Mouse (Mus musculus): ENCODE data around the gene Ctf1. TPM values are rescaled to one million over a fixed set of nuclear protein-coding genes. Genes with fewer than 3 reads are reported as not detected.
A peak's percentile ranks its signal among the peaks of the same experiment; 100 is the strongest.
"Not testable (repeated sequence)": the region's sequence is repeated elsewhere in the genome, so short reads cannot be mapped to it uniquely, and the experiment has no call there.

Gene Ctf1
- polyA plus RNA-seq, 1 experiment from 2014 or later = 2.8 TPM

- no peak overlapping the region for H3K27ac ChIP-seq
- H3K27me3 ChIP-seq = no peaks in the 10 kb centered on the region
- no peaks in the 10 kb centered on the region for H3K9me3 ChIP-seq
- no peak overlapping the region for H3K9ac ChIP-seq
- H3K36me3 ChIP-seq = peaks cover 11% of the 10 kb centered on the region
- no peak for ATAC-seq (ENCODE audit: low FRiP score)
- peaks cover 5% of the 10 kb centered on the region for H3K4me1 ChIP-seq (replicated peaks)
- WGBS = 90% methylated on average over 13 of the region's 13 CpGs
- H3K4me3 ChIP-seq = no peak overlapping the region
- H3K4me2 ChIP-seq = no peak overlapping the region
Observed at GRCm38 (mm10) chr7:127680541-127680940, 32.0 kb upstream of the Ctf1 start.

- 88% methylated on average over 8 of the region's 8 CpGs for WGBS
- Histone ChIP-seq H3K4me3 (no peak overlapping the region), H3K36me3 (peaks cover 6% of the 10 kb centered on the region), H3K4me2 (no peak overlapping the region), H3K9me3 (no peaks in the 10 kb centered on the region), H3K9ac (no peak overlapping the region), H3K27me3 (no peaks in the 10 kb centered on the region), H3K4me1 (replicated peaks) (peaks cover 6% of the 10 kb centered on the region), H3K27ac (no peak overlapping the region)
- no peak for ATAC-seq (ENCODE audit: low FRiP score)
Observed at GRCm38 (mm10) chr7:127681888-127682553, 30.5 kb upstream of the Ctf1 start.

DNA sequence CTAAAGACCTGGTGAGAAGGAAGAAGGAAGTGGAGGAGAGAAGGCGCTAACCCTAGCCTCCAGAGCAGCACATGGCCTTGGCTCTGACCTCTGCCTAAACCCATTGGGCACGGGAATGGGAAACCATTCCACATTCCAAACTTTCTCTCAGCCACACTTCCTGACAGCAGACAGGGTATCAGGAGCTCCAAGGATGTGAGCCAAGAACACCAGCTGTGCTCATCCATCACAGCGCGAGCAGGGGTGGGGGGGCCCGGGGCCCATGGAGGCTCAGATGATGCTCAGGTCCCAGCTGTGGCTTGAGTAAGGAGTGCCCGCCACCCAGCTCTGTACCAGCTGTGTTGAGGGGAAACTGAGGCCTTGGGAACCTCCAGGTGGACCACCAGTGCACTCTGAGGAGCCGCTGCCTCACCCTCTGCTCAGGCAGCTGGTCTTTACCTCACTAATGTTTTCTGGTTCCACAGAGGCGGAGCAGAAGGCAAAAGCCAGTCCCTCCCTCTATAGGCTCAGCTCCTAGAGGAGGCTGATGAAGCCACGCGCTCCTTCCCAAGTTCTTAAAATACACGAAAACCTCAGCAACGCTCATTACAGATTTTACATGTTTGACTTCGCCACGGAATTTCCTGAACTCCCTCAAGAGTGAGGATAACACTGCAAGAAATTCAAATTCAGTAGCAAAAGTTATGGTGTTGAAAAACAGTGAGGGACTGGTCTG lies 27.1 kb upstream of the Ctf1 start:
- no peaks in the 10 kb centered on the region for H3K36me3 ChIP-seq
- no peaks in the 10 kb centered on the region for H3K27me3 ChIP-seq
- H3K9me3 ChIP-seq = no peaks in the 10 kb centered on the region
- no peak overlapping the region for H3K4me3 ChIP-seq
- peaks cover 6% of the 10 kb centered on the region for H3K4me1 ChIP-seq (replicated peaks)
- no peak overlapping the region for H3K9ac ChIP-seq
- WGBS = 74% methylated on average over 14 of the region's 14 CpGs
- H3K4me2 ChIP-seq = no peak overlapping the region
- H3K27ac ChIP-seq = no peak overlapping the region
- ATAC-seq (ENCODE audit: low FRiP score) = no peak

- H3K9ac ChIP-seq = no peak overlapping the region
- H3K36me3 ChIP-seq = no peaks in the 10 kb centered on the region
- H3K9me3 ChIP-seq = no peaks in the 10 kb centered on the region
- 85% methylated on average over 11 of the region's 11 CpGs for WGBS
- H3K4me2 ChIP-seq = no peak overlapping the region
- H3K27me3 ChIP-seq = no peaks in the 10 kb centered on the region
- H3K4me1 ChIP-seq (replicated peaks) = peaks cover 16% of the 10 kb centered on the region
- H3K27ac ChIP-seq = no peak overlapping the region
- no peak for ATAC-seq (ENCODE audit: low FRiP score)
- H3K4me3 ChIP-seq = no peak overlapping the region
Observed at GRCm38 (mm10) chr7:127686740-127687449, 25.6 kb upstream of the Ctf1 start.

- Histone ChIP-seq H3K4me2 (no peak overlapping the region), H3K4me1 (replicated peaks) (peaks cover 16% of the 10 kb centered on the region), H3K36me3 (0 out of 2 replicates have a peak, but pooled peaks cover 3% of the 10 kb centered on the region), H3K27me3 (no peaks in the 10 kb centered on the region), H3K27ac (no peak overlapping the region), H3K4me3 (no peak overlapping the region), H3K9me3 (no peaks in the 10 kb centered on the region), H3K9ac (no peak overlapping the region)
- 91% methylated on average over 7 of the region's 7 CpGs for WGBS
- no peak for ATAC-seq (ENCODE audit: low FRiP score)
Observed at GRCm38 (mm10) chr7:127688935-127689334, 23.6 kb upstream of the Ctf1 start.

GRCm38 (mm10) chr7:127689626-127690280 lies 22.8 kb upstream of the Ctf1 start:
- no peak for ATAC-seq (ENCODE audit: low FRiP score)
- Histone ChIP-seq H3K27ac (no peak overlapping the region), H3K9ac (0 out of 2 replicates have a peak overlapping the region, but pooled peaks have one; percentile 13), H3K4me1 (replicated peaks) (peaks cover 16% of the 10 kb centered on the region), H3K27me3 (no peaks in the 10 kb centered on the region), H3K9me3 (no peaks in the 10 kb centered on the region), H3K4me2 (no peak overlapping the region), H3K36me3 (peaks cover 4% of the 10 kb centered on the region; the same call in 1 of the 2 replicates), H3K4me3 (no peak overlapping the region)
- 69% methylated on average over 9 of the region's 9 CpGs for WGBS

DNA sequence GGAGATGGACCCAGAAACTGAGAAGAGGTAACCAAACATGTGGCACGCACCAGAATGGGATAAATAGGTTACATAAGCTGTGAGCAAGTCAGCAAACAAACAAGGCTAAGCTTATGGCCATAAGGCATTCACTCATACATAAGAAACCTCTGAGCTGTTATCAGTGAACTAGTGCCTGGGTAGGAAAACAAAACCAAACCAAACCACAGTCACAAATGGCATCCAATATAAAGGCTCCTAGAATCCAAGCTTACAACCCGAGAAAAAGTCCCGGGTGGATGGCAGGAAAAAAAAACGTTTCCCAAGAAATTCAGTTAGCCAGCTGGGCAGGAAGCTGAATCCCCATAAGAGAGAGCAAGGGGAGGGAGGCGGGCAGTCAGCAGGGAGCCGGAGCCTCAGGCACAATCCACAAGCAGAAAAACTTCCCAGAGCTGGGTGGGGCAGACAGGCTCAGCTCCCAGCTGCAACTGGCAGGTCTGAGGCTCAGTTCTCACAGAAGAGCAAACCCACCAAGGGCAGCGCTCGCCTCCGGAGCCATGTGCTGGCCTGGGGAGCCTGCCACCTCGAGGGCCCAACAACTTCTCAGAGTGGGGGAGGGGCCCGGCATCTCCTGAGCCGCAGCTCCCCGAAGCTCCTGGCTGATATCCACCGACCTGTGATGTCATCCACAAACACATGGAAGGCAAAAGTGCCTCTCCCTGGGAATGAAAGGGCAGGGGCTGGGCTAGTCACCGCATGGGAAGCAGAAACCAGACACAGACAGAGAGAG lies 21.1 kb upstream of the Ctf1 start:
- H3K9me3 ChIP-seq = no peaks in the 10 kb centered on the region
- WGBS = 5% methylated on average over 15 of the region's 15 CpGs
- H3K4me3 ChIP-seq = 0 out of 2 replicates have a peak overlapping the region, but pooled peaks have one; percentile 4
- no peak for ATAC-seq (ENCODE audit: low FRiP score)
- peaks cover 10% of the 10 kb centered on the region for H3K36me3 ChIP-seq
- no peaks in the 10 kb centered on the region for H3K27me3 ChIP-seq
- H3K9ac ChIP-seq = peak overlapping the region; percentile 39
- peaks cover 9% of the 10 kb centered on the region for H3K4me1 ChIP-seq (replicated peaks)
- H3K4me2 ChIP-seq = peak overlapping the region; percentile 40
- H3K27ac ChIP-seq = peak overlapping the region; percentile 49; the same call in 1 of the 2 replicates

DNA sequence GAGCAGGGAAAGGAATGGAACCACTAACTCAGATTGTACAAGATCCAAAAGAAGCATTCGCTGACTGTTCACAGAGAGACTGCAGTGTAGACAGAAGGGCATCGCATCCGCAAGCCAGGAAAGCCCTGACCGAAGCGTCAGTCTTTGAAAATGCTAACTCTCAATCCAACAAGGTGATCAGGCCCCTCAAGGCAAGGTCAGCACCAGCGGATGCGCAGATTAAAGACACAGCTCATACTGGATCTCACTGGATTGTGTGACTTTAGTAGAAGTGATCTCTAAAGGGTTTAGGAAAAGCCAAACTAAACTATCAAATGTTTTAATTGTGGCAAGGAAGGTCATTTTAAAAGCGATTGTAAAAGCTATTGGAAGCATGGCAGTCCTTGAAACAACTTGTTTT lies 19.2 kb upstream of the Ctf1 start:
- 95% methylated on average over 8 of the region's 8 CpGs for WGBS
- Histone ChIP-seq H3K36me3 (peaks cover 16% of the 10 kb centered on the region), H3K27me3 (no peaks in the 10 kb centered on the region)

DNA sequence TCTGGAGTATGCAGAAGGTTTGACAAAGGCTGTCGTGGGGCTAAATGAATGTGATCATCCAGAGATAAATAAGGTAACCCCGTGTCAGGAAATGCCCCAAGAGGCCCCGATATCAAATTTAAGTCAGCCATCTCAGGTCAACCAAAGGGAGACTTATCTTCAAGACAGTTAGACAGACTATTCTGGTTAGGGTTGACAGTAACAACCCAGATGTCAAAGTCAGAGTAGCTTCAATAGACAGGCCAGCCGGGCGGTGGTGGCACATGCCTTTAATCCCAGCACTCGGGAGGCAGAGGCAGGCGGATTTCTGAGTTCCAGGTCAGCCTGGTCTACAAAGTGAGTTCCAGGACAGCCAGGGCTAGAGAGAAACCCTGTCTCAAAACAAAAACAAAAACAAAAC lies 18.8 kb upstream of the Ctf1 start:
- ATAC-seq (ENCODE audit: low FRiP score); H3K4me1 ChIP-seq (replicated peaks); H3K9me3 ChIP-seq; H3K9ac ChIP-seq; H3K4me3 ChIP-seq; H3K27me3 ChIP-seq; H3K4me2 ChIP-seq; H3K27ac ChIP-seq: not testable (repeated sequence)
- peaks cover 16% of the 10 kb centered on the region for H3K36me3 ChIP-seq
- 92% methylated on average over 7 of the region's 7 CpGs for WGBS

More for the DNA sequence above, 19.2 kb upstream of the Ctf1 start:
- no peak overlapping the region for H3K9ac ChIP-seq
- peaks cover 9% of the 10 kb centered on the region for H3K4me1 ChIP-seq (replicated peaks)
- ATAC-seq (ENCODE audit: low FRiP score) = no peak
- H3K9me3 ChIP-seq = no peaks in the 10 kb centered on the region
- no peak overlapping the region for H3K27ac ChIP-seq
- H3K4me3 ChIP-seq = no peak overlapping the region
- H3K4me2 ChIP-seq = no peak overlapping the region

- peaks cover 56% of the 10 kb centered on the region for H3K36me3 ChIP-seq
- WGBS = 86% methylated on average over 6 of the region's 6 CpGs
- ATAC-seq (ENCODE audit: low FRiP score) = no peak
Observed at GRCm38 (mm10) chr7:127698986-127699385, 13.6 kb upstream of the Ctf1 start.

DNA sequence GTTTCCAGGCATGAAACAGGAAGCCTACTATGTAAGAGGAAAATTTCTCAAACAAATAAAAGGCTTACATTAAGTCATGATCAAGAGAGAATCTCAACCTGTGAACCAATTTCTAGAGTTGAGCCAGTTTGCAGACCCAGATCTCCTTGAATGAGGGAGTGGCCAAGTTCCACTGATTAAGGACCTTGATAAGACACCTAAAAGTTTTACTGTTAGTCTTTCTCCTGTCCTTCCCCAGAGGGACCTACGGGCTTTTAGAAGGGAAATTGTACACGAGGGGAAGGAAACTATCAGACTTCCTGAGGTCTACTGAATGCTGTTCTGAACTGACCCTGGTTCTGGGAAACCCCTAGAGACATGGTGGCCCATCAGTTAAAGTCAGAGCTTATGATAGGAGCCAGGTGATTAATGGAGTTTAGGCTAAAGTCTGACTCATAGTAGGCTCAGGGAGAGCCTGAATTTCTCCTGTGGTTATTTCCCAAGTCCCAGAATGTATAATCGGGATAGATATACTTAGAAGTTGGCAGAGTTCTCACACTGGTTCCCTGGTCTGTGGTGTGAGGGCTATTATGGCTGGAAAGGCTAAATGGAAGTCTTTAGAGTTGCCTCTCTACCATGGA lies 11.7 kb upstream of the Ctf1 start:
- WGBS = 89% methylated on average over 3 of the region's 3 CpGs
- Histone ChIP-seq H3K4me3 (no peak overlapping the region), H3K36me3 (peaks cover 66% of the 10 kb centered on the region), H3K4me1 (replicated peaks) (peaks cover 6% of the 10 kb centered on the region; the same call in 1 of the 2 replicates), H3K4me2 (no peak overlapping the region), H3K27me3 (no peaks in the 10 kb centered on the region), H3K9ac (no peak overlapping the region), H3K9me3 (no peaks in the 10 kb centered on the region), H3K27ac (no peak overlapping the region)
- no peak for ATAC-seq (ENCODE audit: low FRiP score)

More at GRCm38 (mm10) chr7:127698986-127699385, 13.6 kb upstream of the Ctf1 start:
- no peaks in the 10 kb centered on the region for H3K4me1 ChIP-seq (replicated peaks)
- no peaks in the 10 kb centered on the region for H3K9me3 ChIP-seq
- no peak overlapping the region for H3K4me3 ChIP-seq
- no peaks in the 10 kb centered on the region for H3K27me3 ChIP-seq
- no peak overlapping the region for H3K27ac ChIP-seq
- no peak overlapping the region for H3K4me2 ChIP-seq
- no peak overlapping the region for H3K9ac ChIP-seq

Data from hindbrain, embryonic 13.5 days (tissue).